Mouse (Mus musculus): ENCODE measurements at regions not wholly inside any gene's neighbourhood (a gene's known extent, or its start where the extent isn't known, plus 50 kb on each side); places are given as distances from the start of the nearest gene placed in this dataset.
A peak's percentile ranks its signal among the peaks of the same experiment; 100 is the strongest.
"Not testable (repeated sequence)": the region's sequence is repeated elsewhere in the genome, so short reads cannot be mapped to it uniquely, and the experiment has no call there.

DNA sequence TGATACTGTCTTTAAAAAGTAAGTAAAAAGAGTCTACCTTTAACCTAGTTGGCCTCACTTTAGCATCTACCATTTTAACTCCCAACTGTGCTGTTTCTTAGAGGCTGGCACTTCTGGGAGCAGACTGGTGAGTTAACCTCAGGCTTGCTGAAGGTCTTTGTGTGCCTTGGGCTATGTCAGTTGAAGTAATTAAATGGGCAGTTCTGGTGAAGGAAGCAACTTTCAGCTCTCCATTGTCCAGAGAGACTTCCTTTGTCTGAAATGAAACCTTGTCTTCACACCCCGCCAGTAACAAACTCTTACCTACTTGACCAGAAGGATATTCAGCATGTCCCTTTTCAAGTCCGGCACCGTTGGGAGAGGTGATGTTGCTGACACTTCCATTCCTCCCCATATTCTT, 55.5 kb downstream of the Zfp281 start:
- no peak for ATAC-seq

DNA sequence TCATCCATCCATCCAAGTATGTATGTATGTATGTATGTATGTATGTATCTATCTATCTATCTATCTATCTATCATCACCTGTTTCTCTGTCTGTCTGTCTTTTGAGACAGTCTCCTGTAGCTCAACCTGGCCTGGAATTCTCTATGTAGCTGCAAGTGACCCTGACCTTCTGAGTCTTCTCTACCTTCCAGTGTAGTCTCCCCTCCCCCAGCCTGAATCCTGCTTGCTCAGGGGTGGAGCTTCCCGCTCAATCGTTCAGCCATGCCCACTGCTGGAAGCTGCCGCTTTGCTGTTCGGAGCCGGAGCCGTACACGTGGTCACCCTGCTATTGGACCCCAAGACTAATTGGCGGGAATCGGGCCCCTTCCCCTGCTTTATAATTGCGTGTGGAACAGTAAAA, 57.6 kb downstream of the Zfp281 start:
- not testable (repeated sequence) for ATAC-seq

DNA sequence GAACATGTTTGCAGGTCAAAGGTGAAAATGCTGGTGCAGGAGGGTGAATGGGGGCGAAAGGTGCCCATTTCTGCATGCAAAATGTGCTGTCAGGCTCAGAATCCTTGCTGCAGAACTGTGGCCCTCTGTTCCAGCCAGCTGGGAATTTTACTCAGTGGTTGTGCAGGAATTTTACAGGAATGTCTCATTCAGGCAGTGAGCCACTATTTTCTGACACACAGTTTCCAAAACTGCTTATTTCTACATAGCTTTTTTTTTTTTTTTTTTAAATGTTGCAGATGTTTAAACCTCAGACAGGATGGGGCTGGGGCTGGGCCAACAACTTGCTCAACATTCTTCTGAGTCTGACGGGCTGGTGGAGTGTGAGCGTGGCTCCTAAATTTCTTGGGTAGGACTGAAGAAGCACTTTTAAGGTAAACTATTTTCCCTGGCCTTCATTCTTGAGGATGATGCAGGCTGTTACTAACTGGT, 58.4 kb downstream of the Zfp281 start:
- no peak for ATAC-seq

DNA sequence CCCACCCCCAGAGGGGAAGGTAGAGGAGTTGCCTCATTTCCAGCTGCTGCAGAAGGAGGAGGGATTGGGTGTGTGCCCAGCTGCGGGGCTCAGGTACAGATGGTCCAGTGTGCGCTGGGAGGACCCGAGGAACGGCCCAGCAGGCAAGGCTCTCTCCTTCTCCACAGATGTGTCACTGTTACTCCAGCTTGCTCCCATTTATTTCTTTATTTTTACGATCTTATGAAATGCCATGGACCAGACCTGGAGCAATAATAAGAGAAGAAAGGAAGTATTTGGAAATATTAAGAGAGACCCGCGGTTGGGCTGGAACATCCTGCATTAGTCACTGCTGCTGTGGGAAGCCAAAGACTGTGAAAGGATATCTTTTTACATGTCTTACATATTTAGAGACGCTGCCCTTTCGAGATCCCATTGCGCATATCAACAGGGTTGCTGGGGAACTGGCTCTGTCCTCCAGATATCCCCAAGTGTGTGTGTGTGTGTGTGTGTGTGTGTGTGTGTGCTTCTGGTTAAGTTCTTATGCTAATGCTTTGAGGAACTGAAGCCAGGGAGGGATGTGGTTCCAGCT, 58.9 kb downstream of the Zfp281 start:
- ATAC-seq, result no peak

DNA sequence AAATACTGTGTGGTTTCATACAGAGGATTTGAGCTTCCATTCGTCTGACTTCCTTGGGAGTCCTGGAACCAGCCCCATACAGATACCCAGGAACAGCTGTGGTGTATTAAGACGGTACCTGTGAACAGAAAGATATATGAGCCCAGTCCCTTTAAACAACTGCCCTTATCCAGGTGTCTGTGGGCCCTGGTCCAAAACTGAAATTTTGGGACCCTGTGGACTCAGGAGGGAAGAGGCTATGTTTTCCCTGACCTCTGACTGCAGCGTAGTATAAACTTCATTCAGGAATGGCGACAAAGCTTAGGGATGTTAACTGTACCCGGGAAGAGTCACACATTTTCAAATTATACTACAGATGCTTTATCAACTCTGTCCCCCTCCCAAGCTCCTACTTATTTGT, 59.8 kb downstream of the Zfp281 start:
- no peak for ATAC-seq

DNA sequence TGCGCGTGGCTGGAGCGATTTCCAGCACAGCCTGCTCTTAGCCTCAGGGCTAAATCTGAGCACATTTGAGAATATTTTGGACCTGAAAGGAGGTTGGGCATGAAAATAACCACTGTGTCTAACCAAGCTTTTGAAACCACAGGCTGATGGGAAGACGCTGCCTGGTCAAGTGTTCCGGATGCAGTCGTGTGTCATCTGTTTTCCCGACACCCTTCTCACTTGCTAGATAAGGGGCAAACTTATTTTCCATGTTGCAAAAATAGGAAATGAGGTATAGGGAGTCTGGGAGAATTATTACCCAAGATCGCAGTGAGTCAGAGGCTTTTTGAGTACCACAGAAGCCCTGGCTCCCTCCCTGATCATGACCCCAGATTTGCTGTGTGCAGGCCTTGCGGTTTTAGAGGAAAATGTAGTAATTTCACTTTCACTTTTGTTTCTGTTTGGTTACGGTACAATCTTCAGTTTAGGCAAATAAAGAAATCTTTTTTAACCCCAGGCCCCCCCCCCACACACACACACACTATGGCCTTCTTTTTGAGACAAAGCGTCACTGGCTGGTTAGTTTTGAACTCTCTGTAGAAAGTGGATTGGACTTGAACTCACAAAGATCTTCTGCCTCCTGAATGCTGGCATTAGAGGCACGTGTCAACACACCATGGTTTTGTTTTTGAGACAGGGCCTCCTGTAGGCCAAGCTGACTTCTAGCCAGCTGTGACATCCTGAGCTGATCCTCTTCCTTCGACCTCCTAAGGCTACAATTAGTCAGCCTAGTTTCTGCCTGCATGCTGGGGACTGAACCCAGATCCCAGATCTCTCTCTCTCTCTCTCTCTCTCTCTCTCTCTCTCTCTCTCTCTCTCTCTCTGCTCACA, 60.7 kb downstream of the Zfp281 start:
- peak; percentile 84 for ATAC-seq

DNA sequence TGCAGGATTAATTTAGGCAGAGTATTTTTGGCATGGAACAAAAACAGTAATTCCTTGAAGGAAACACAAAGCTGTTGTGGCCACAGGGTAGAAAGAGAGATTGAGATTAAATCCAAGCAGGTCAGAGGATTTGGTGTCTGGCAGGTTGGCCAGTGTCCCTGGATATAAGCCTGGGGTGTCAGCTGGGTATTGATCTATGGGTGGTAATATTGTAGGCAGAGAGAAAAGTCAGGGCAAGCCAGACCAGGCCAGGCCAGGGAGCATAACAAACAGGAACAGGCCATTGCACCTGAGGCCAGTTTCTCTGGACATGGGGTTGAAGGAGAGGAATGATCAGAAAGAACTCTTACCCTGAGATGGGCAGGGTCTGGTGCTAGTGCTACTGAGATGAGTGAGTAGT, 61.8 kb downstream of the Zfp281 start:
- no peak for ATAC-seq

DNA sequence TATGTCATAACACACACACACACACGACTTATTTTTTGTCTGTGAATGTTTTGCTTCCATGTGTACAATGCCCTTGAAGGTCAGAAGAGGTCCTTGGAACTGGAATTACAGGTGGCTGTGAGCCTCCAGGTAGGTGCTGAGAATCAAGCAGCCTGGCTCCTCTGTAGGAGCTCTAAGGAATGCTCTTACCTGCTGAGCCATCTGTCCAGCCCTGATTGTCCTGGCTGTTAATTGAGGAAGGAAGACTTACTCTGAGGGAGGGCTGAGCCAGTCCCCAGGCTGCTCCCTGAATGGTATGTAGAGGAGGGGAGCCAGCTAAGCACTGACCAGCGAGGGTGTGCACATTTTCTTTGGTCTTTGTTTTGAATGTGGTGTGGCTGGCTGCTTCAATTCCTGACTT, 65.4 kb downstream of the Zfp281 start:
- ATAC-seq, result no peak

DNA sequence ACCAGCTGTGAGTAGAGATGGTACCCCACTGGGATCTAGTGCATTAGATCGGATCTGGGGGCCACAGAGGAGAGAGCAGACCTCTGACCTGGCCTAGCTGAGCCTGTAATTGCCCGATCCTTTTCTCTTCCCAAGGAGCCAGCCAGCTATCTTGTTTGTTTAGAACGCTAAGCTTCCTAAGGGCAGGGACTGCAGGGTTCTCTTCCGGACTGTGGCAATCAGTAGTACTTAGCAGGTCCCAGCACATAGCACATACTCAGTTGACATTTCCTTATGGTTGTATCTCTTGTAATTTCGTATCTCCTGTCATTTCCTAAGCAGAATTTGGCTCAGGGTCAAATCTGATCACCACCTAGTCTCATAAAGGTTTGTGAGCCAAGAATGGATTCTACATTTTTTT, 68.7 kb downstream of the Zfp281 start:
- ATAC-seq, result no peak

DNA sequence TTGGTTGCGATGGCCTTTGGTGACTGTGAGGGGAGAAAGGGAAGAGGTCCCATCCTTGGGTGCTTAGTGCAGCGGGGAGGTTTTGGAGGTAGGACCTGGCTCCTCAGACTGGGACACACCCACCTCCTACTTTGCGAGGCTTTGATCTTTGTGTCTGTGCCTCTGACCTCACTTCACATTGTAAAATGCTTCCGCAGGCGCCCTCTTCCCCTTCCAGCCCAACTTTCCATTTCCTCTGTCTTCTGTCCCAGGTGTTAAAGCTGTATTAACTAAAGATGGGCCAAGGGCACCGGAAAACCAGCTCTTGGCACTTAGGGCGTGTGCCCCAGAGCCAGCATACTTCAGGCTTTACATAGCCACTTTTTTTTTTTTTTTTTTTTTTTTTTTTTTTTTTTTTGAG, 70.3 kb downstream of the Zfp281 start:
- ATAC-seq, result peak; percentile 96

DNA sequence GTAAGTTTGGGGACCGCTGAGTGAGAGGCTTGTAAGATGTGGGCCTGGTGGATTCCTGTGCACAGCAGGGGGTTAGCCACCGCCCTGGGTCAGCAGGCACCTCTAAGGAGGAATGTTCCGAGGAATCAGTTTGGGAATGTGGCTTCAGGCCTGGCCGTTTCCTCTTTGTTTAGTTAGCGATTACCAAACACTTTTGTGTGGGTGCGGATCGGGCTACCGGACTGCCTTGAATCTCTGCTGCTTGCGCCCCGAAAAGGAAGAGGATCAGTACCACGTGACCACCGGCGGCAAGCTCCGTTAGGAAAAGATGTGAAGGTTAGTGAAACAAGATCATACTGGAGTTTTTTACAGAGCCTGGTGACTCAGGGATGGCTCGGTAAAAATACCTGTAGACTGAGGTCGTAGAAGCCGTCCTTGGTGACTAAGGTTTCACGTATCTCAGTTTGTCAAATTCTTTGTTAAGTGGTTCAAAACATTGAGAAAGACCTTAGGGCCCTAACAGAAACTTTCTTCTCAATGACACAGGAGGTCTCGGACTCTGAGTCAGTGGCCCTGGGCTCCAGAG, 71.5 kb downstream of the Zfp281 start:
- ATAC-seq, result no peak

DNA sequence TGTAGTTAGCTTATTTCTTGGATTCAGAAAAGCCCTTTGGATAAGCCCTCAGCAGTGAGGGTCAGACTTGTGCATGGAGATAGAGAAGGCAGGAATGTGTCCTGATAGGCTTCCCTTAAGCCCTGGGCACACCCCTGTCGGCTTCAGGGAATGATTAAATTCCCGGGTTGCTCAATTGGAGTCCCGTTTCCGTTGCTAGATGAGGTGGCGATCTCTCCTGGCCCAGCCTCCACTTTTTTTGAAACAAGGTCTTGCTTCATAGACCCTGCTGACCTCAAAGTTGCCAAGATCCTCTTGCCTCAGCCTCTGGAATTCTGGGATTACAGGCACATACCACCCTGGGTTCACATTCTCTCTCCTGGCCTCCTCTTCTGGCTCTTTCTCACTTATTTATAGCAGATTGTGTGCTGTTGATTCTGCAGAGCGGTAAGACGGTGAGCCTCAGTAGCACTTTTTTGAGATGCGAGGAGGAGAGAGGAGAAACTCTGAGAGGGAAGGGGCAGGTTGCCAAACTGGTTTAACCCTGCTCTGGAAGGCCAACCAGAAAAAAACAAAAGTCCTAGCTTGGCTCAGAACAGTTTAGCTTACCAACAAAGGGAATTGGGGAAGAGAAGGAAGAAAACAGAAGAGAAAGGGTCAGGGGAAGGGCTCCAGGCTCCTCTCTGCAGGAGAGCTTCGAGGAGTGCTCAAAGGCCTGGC, 73.9 kb downstream of the Zfp281 start:
- no peak for ATAC-seq

DNA sequence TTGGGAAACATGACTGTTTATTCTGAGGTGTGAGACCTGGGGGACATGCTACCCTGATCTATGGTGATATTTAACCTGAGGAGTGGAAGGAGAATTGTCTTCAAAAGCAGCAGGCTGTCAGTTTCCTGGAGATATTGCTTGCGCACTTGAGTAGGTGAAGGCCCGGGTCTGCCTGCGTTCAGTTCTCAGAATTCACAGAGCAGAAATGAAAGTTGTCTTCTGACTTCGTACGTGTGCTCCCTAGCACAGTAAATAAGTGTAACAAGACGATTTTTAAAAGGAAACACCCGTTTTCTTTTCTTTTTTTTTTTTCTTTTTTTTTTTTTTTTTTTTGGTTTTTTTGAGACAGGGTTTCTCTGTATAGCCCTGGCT, 74.4 kb downstream of the Zfp281 start:
- peak; percentile 53 for ATAC-seq

DNA sequence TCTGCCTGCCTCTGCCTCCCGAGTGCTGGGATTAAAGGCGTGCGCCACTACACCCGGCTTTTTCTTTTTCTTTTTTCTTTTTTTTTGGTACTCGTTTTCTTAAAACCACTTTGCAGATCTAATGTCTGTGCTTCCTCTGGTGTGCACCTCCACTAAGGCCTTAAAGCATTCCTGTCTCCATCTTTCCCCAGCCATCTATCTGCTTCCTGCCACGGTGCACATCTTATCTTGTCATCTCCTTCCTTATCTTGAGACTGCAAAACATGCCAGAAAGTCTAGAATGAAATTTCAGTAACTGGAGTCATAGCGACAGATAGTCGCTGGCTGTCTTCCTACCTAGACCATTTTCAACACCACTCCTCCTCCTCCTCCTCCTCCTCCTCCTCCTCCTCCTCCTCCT, 74.9 kb downstream of the Zfp281 start:
- ATAC-seq, result no peak

DNA sequence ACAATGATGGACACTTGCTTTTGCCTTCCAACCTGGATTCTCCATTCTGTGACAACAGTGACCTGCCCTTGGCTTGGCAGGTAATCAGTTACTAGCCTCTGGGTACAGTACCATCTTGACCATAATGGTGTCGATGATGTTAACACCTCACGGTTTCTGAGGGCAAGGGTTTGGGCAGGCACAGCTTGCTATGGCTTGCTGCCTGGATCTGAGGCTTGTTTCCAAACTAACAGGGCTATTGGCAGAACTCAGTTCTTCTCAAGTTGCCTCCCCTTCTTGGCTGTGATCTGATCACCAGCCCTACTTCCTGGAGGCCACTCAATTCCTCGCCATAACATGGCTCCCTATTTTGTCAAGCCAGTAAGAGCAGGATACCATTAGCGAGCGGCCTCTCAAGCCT, 79.4 kb downstream of the Zfp281 start:
- ATAC-seq, result no peak

DNA sequence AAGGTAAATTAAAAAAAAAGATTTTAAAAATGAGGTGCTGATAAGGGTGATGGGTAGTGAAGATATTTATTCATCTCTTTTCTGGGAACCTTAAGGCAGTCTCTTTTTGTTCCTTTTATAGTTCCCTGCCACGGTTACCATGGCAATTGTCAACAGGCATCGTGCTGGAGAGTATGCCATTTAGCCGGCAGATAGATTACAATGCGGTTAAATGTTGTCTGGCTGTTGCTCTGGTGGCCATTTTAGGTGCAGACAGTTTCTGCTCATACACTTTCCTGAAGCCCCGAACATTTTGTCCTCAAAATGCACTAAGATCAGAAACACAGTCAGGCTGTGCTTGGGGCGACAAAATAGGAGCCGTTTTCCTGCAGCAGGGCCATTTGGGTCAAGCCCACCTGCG, 81.8 kb downstream of the Zfp281 start:
- no peak for ATAC-seq

DNA sequence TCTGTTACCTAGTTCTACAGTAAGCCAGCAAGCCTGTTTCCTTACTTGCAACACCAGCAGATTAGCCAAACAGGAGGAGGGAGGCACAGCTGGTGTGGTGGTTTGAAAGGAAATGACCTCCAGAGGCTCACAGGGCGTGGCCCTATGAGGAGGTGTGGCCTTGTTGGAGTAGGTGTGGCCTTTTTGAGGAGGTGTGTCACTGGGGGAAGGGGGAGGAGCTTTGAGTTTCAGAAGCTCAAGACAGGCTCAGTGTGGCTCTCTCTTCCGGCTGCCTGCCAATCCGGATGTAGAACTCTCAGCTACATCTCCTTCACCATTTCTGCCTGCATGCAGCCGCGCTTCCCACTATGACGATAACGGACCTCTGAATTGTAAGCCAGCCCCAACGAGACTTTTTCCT, 82.7 kb downstream of the Zfp281 start:
- no peak for ATAC-seq

DNA sequence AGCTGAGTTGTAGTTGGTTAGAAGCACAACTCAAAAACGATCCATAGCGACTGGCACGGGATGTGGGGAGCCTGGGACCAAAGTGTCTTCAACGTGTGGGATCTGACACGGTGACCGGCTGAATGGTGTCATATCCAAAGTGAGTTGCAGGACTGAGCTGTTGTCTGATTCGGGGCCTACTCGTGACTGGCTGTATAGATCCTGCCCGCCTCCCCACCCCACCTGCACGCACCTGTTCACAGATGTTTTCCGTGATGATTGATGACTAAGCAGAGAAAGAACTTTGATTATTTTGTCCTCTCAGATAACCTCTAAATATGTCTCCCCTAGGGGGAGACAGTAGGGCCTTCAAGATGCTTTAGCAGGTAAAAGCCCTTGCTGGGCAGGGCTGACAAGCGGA, 83.2 kb downstream of the Zfp281 start:
- no peak for ATAC-seq

DNA sequence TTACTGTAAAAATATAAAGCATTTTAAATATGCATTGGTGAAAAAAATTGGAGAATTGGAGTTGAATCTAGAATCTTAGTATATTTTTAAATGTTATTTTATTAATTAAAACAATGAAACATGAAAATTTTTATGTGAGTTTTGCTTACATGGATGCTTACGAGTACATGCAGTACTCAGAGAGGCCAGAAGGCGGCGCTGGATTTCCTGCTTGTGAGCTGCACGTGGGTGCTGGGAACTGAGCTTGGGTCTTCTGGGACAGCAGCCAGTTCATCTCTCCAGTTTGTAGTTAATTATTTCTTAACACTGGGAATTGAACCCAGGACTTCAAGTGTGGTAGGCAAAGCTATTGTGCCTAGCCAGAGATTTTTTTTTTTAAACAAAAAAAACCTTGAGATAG, 85.5 kb downstream of the Zfp281 start:
- no peak for ATAC-seq

DNA sequence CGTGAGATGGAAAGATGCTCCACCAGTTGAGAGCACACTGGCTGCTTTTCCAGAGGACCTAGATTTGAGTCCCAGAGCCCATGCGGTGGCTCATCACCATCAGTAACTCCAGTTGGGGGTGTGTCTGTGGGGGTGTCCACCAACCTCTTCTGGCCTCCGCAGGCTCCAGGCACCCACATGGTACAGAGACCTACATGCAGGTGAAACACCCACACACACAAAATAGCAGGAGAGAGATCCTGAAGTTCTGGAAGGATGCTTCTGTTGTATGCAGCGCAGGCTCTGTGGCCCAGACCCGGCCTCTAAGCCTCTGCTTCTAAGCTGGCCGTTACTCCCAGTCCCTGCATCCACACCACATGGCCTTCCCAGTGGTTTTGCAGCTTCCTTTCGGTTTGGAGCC, 86.5 kb downstream of the Zfp281 start:
- no peak for ATAC-seq

DNA sequence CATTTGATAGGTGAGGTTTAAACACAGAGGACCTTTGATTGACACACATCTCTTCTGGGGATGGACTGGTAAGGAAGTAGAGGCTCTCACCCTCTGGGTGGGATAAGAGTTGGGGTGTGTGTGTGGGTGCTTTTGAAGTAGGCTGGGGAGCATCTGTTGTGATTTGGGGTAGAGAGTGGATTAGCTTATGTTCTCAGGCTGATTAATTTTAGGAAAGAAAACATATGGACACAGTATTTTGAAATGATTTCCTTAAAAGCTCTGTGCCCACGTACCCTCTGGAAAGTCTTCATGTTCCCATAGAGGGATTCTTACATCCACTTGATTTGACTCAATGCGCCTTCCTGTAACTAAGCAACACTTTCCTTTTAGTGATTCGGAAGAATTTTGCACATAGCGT, 89.4 kb downstream of the Zfp281 start:
- ATAC-seq, result no peak

DNA sequence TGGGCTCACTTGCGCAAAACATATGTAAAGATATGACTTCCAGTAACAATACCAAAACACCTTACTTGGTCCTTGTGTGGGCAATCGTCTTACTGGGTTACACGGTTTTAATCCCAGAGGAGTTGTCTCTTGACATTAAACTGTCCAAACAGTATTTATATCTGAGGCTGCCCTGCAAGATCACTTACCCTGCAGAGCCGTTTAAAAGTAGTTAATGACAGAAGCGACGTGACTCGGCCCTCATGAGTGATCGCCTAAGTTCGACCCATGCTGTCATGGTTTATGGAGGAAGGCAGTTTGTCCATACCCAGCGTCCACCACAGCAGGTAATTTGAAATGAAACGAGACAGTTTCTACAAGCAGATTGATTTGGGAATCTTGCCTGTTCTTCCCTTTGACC, 90.3 kb downstream of the Zfp281 start:
- no peak for ATAC-seq

DNA sequence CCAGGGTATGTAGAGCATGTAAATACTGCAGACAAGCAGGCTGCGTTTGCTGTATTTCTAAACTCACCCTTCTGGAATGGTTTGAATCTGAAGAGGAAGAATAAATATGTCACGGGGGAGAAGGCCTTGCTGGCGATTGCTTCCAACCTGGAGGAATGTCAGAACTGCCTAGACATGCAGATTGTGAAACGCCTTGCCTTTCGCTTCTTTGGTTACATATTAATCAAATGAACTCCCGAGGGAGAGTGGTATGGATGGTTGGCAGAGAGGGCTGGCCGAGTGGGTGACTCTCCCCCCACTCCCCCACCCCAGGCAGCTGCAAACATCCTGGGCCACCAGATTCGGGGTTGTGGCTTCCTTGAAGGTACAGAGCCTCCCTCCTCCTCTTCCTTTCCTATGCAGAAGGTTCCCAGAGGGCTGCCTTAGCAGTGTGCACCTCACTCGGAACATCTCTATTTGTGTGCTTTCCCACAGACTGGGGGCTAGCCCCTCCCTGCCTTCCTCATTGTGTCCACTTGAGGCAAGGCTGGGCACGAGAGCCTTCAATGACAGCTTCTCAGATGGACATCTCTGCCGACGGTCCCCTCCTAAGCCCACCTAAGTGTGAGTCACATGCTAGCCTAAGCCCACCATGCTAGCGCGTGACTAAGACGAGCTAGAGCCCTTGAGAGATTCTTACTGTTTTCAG, 93.3 kb downstream of the Zfp281 start:
- no peak for ATAC-seq

Data from inflammation-experienced regulatory T-cells, adult 6 months (primary cell).